Mouse (Mus musculus) CH12.LX (cell line): ENCODE measurements around the gene Ifi211. TPM values are rescaled to one million over a fixed set of nuclear protein-coding genes. Genes with fewer than 3 reads are reported as not detected.
A peak's percentile ranks its signal among the peaks of the same experiment; 100 is the strongest.
"Not testable (repeated sequence)": the region's sequence is repeated elsewhere in the genome, so short reads cannot be mapped to it uniquely, and the experiment has no call there.

Experiments
- DNase-seq: peaks from one replicate; pipeline ENCODE4 v3.0.0-alpha.2; 2013; ENCODE audit errors: extremely low read depth
- H3K27ac ChIP-seq: 2 replicates; pipeline ENCODE4 v1.5.1; 2012; ENCODE audit warnings: low read depth, mild to moderate bottlenecking, control low read depth, moderate library complexity; ENCODE audit not compliant: insufficient read depth
- H3K27me3 ChIP-seq: replicated peaks from 2 replicates; pipeline ENCODE3; 2012; ENCODE audit warnings: inconsistent platforms
- H3K36me3 ChIP-seq, 2 experiments: replicated peaks in 1 of 2; 2 replicates each; pipeline versions ENCODE3 to v1.6.1; 2012; ENCODE audit warnings: inconsistent platforms in 1 of 2, low read length in 1 of 2, mild to moderate bottlenecking in 1 of 2, mixed read lengths in 1 of 2, moderate library complexity in 1 of 2; ENCODE audit not compliant: control insufficient read depth in 1 of 2, insufficient read depth in 1 of 2
- H3K4me1 ChIP-seq, 2 experiments: 2 replicates each; pipeline ENCODE4 v1.6.1; 2012; ENCODE audit warnings: inconsistent platforms in 1 of 2, moderate library complexity in 1 of 2; ENCODE audit not compliant: insufficient read depth in 2 of 2, control insufficient read depth in 1 of 2
- H3K4me2 ChIP-seq: 2 replicates; pipeline ENCODE4 v1.6.1; 2012; ENCODE audit warnings: low read depth, mild to moderate bottlenecking, control low read depth; ENCODE audit not compliant: poor library complexity, insufficient read depth, severe bottlenecking
- H3K4me3 ChIP-seq, 3 experiments: fragments of 150-350 bp in 1 of 3; sonication (generic) in 1 of 3; replicated peaks in 1 of 3; 2 replicates each; pipeline versions ENCODE3 to v1.5.1; 2011 to 2012; ENCODE audit warnings: low read depth in 2 of 3, low read length in 2 of 3, mild to moderate bottlenecking in 2 of 3, moderate library complexity in 2 of 3, control low read depth in 1 of 3, improper control_type of control experiment in 1 of 3, inconsistent platforms in 1 of 3, mixed read lengths in 1 of 3; ENCODE audit not compliant: poor library complexity in 1 of 3
- H3K79me2 ChIP-seq: replicated peaks from 2 replicates; pipeline ENCODE4 v1.6.1; 2012; ENCODE audit warnings: mild to moderate bottlenecking, moderate library complexity; ENCODE audit not compliant: control insufficient read depth, poor library complexity, insufficient read depth, severe bottlenecking; ENCODE audit errors: extremely low read depth
- H3K9ac ChIP-seq: 2 replicates; pipeline ENCODE4 v1.6.1; 2012; ENCODE audit warnings: low read depth, mild to moderate bottlenecking, control low read depth, moderate library complexity; ENCODE audit not compliant: insufficient read depth
- H3K9me3 ChIP-seq: replicated peaks from 2 replicates; pipeline ENCODE3; 2012; ENCODE audit warnings: low read length, inconsistent platforms, mixed read lengths
- CTCF ChIP-seq, 2 experiments: IDR thresholded peaks in 1 of 2; conservative IDR thresholded peaks in 1 of 2; 2 replicates each; pipeline ENCODE4 v1.5.1; 2011 to 2012; ENCODE audit warnings: low read depth in 2 of 2, low read length in 2 of 2, improper control_type of control experiment in 1 of 2, inconsistent platforms in 1 of 2, mild to moderate bottlenecking in 1 of 2, moderate library complexity in 1 of 2
- KAT2A ChIP-seq: IDR thresholded peaks from 2 replicates; pipeline ENCODE4 v1.6.1; 2012; ENCODE audit warnings: low read length, improper control_type of control experiment, inconsistent platforms; ENCODE audit not compliant: insufficient replicate concordance
- MXI1 ChIP-seq: IDR thresholded peaks from 2 replicates; pipeline ENCODE4 v1.6.1; 2011; ENCODE audit warnings: mild to moderate bottlenecking, low read depth, low read length, improper control_type of control experiment
- POLR2A ChIP-seq: IDR thresholded peaks from 2 replicates; pipeline ENCODE4 v1.6.1; 2011; ENCODE audit warnings: low read depth, mild to moderate bottlenecking, improper control_type of control experiment, low read length
- UBTF ChIP-seq: IDR thresholded peaks from 2 replicates; pipeline ENCODE4 v1.6.1; 2012; ENCODE audit warnings: low read depth, mild to moderate bottlenecking, inconsistent platforms, low read length, improper control_type of control experiment, moderate library complexity
- dilution Hi-C: fragments of 300-500 bp; cut with MboI; formaldehyde crosslinking; loops from 2 replicates; pipeline ENCODE4 v1.14.3; 2020; ENCODE audit warnings: low sequenced_read_pairs; ENCODE audit not compliant: extremely low pct_unique_long_range_greater_than_20kb, extremely low pct_ligation_motif_present
- in situ Hi-C: fragments of 300-500 bp; cut with MboI; formaldehyde crosslinking; loops from 3 replicates; pipeline ENCODE4 v1.14.3; 2019; ENCODE audit warnings: low sequenced_read_pairs, low pct_ligation_motif_present, low pct_unique_long_range_greater_than_20kb, mixed read lengths
- polyA plus RNA-seq: library from polyadenylated mRNA; unstranded; fragments of >175 nt; gene quantifications from 2 replicates; pipeline ENCODE4 v1.2.1, GENCODE M21; 2012; ENCODE audit warnings: low read depth; ENCODE audit not compliant: insufficient read length
- total RNA-seq, 2 experiments: library from RNA; depleted of rRNA; stranded (reverse); fragments of 300-350 nt in 1 of 2; fragments of >200 nt in 1 of 2; gene quantifications; 2 replicates each; pipeline ENCODE4 v1.2.3; 2012 to 2014

The Ifi211 gene
- total and polyA plus RNA-seq, 3 experiments: 57.8 to 114 (median 66.6) TPM

DNA sequence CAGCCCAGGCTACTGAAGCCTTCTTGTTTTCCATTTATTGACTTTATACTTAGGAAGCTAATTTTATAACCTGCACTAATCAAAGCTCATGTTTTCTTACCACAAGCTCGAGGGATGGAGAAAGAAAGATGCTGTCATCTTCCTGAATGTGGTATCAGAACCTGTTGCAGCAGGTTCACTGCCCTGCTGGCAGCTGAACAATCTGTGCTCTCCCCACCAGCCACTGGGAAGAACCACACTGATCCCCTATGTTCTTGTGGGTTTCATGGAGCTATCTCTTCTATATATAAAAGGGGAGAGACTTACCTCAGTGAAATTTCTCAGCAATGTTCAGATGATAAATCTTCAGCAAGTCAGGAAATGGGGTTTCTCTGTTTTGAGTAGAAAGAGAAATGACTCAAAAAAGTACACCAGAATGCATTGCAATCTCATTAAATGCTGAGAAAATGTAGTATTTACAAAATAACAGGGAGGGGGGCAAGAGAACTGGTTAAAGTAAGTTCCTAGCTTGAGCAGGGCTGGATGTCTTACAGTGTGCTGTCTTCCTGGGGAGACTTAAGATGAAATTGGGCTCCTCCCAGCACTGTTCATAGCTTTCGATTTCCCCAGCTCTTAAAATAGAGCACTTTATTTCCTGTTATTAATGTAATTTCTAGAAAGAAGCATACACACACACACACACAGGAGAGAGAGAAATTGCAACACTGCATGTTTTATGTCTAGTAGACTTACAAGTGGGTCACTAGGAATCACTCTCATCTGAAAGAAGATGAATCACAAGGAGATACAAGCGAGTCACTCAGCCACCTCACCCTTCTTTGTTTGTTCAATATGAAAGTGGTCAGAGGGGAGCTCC is 29.3 kb upstream of the Ifi211 start, which contains the start of the genes Mndal and Ifi203:
TSS of gene Mndal (minus strand) at position 568 of the 856 bp plus-strand sequence.
TSS of gene Ifi203 (minus strand) at position 749 of the 856 bp plus-strand sequence.
- H3K36me3 ChIP-seq, dilution Hi-C loops, H3K9me3 ChIP-seq, H3K4me1 ChIP-seq, H3K27me3 ChIP-seq, in situ Hi-C loops, H3K79me2 ChIP-seq: not testable (repeated sequence)
- Histone ChIP-seq H3K27ac (peak within 1 kb of the TSS; percentile 31; the same call in 1 of the 2 replicates), H3K9ac (peak within 1 kb of the TSS; percentile 69), H3K4me2 (peak within 1 kb of the TSS; percentile 92), H3K4me3 (peak within 1 kb of the TSS; percentile 34 to 67 (median 55))
- DNase-seq: peak; percentile 30

- dilution Hi-C loops, in situ Hi-C loops, H3K27me3 ChIP-seq, H3K36me3 ChIP-seq, H3K9me3 ChIP-seq, H3K79me2 ChIP-seq, H3K4me1 ChIP-seq: not testable (repeated sequence)
- H3K9ac ChIP-seq: peak overlapping the region; percentile 69
- DNase-seq: peak; percentile 17
- peak overlapping the region; percentile 92 for H3K4me2 ChIP-seq
- peak overlapping the region; percentile 34 to 67 (median 55) for H3K4me3 ChIP-seq
- H3K27ac ChIP-seq: 0 out of 2 replicates have a peak overlapping the region, but pooled peaks have one; percentile 31
Observed at GRCm38 (mm10) chr1:173941522-173941921, 28.7 kb upstream of the Ifi211 start.

DNA sequence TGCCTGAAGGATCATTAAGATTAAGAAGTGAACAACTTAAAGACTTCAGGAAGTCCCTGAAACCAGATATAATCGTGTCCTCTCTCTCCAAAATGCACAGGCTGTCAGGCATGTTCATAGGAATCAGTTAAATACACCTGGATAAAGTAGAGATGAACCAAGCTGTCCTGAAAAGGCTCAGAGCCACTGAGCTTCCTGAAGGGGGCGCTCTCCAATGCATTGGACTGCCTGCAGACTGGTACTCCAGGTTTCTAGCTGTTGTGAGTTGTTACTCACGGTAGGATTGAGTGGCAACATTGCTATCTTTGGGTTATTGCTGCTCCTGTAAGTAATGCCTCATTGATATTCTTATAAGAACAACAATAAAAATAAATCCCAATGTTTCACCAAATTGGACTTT is 6.4 kb upstream of the Ifi211 start:
- peak in 1 of 2 experiments; percentile 31; a peak in 2 of 4 replicates for TF ChIP-seq CTCF (conservative IDR thresholded peaks at IDR 0.05 in 1 of 2, IDR thresholded peaks at IDR 0.05 in 1 of 2; ENCODE audit: low read depth in 2 of 2, low read length in 2 of 2)
- TF ChIP-seq, all 38 proteins: peak for 1; not testable (repeated sequence) for 37
- H3K27me3 ChIP-seq, dilution Hi-C loops, H3K4me3 ChIP-seq, DNase-seq, H3K9me3 ChIP-seq, in situ Hi-C loops, H3K79me2 ChIP-seq, H3K36me3 ChIP-seq, H3K4me1 ChIP-seq, H3K27ac ChIP-seq, H3K4me2 ChIP-seq, H3K9ac ChIP-seq: not testable (repeated sequence)

- TF ChIP-seq UBTF (no peak), MXI1 (no peak), KAT2A (no peak), POLR2A (no peak)
- TF ChIP-seq, all 38 proteins: peak for 0
- Histone ChIP-seq H3K4me2 (no peak overlapping the region), H3K79me2 (no peaks in the 10 kb centered on the region; the same call in 1 of the 2 replicates), H3K27me3 (no peaks in the 10 kb centered on the region), H3K9ac (no peak overlapping the region), H3K36me3 (no peaks in the 10 kb centered on the region), H3K4me1 (peaks cover 0 to 3% of the 10 kb centered on the region in 2 experiments; a peak in 2 of 4 replicates), H3K27ac (no peak overlapping the region), H3K9me3 (no peaks in the 10 kb centered on the region), H3K4me3 (no peak overlapping the region)
- in situ Hi-C loops: no loop called here
- dilution Hi-C loops: no loop called here
- no peak for DNase-seq
Observed at GRCm38 (mm10) chr1:173914559-173914958, 1.7 kb upstream of the Ifi211 start.

GRCm38 (mm10) chr1:173913256-173913791 is 478 bp upstream of the Ifi211 start:
- in situ Hi-C loops, H3K27me3 ChIP-seq: not testable (repeated sequence)
- peak overlapping the region; percentile 1; the same call in 1 of the 2 replicates for H3K27ac ChIP-seq

More at GRCm38 (mm10) chr1:173913256-173913791, 478 bp upstream of the Ifi211 start:
- H3K36me3 ChIP-seq, H3K4me3 ChIP-seq, H3K4me1 ChIP-seq, H3K79me2 ChIP-seq, dilution Hi-C loops, DNase-seq, H3K9me3 ChIP-seq: not testable (repeated sequence)
- Histone ChIP-seq H3K9ac (peak overlapping the region; percentile 71), H3K4me2 (peak overlapping the region; percentile 89; the same call in 1 of the 2 replicates)
